Mouse (Mus musculus) c-Kit-negative CD71-positive TER-119-positive erythroid progenitor cells, embryonic 14.5 days (primary cell): Measurements from ENCODE around the gene Meaf6.

Source experiments
- DNase-seq: peaks from one replicate; pipeline ENCODE4 v3.0.0-alpha.2; 2013; ENCODE audit warnings: low read depth, low spot score

The Meaf6 gene

DNA sequence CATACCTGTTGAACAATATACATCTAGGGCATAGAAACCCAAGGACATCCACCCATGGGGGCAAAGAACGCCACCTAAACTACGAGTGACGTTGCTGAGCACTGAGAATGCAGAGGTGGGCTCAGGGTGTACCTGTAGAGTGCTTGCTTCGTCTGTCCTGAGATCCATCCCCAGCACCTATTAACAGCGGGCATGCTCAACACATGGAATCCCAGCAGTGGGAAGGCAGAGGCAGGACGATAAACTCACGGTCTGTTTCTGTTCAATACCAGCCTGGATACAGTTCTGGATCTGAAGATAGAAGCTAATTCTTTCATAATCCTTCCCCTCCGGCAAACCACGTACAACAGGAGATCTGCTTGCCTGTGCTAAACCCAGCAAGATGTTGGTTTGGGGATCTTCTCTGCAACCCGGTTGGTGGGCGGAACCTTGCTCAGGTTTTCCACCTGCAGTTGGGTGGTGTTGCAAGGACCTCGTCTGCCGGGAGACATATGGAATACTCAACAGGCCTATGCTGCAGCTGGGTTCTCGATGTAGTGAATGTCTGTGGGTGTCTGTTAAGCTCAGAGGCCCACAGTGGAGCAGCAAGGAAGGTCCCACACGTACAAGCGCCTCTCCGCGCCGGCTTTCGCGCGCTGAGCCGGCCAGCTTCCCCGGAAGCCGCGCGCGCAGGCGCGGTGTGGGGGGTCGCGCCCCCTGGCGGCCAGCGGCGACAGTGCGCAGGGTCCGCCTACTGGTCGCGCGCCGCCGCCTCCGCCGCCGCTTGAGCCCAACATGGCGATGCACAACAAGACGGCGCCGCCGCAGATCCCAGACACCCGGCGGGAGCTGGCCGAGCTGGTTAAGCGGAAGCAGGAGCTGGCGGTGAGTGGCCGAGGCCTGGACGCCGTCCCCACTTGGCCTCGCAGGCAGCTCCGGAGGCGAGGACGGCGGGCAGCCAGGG lies at the start of gene Meaf6:
TSS of gene Meaf6 (plus strand) at position 732 of the 943 bp plus-strand sequence.
- peak; percentile 81 for DNase-seq

DNA sequence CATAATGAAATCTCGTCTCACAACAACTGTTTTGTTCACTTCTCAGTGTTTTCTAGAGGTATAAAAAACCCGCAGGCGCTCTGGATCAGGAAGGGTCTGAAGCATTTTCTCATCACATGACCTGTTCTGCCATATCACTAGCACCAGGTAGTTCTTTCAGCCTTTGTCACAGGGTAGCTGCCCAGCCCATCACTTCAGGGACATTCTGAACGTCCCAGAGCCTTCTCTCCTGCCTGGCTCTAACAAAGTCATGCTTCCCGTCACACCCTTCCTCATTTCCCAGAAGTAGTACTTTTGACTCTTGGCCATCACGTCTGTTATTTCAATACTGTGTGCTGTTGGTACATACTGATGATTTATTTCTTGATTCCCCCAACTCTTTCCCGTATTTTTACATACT lies 40.5 kb upstream of the Meaf6 start:
- DNase-seq, result no peak

DNA sequence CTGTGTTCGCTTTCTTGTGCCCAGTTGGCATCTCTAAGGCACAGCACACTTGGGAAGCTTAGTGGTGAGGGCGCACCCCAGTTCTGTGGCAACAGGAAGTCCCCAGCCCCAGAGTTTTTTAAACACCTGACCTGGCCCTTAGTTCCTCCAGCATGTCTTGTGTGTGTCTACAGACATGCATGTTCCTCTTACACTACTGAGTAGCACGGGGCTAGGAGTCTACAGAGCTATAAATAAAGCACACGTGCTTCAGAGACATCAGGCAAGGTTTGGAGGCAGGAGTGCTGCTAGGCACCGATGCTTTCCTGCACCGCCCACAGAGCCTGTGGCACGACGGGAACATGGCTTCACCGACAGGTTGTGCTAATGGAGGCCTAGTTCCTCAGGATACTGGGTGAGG lies 29.5 kb upstream of the Meaf6 start:
- DNase-seq, result no peak

DNA sequence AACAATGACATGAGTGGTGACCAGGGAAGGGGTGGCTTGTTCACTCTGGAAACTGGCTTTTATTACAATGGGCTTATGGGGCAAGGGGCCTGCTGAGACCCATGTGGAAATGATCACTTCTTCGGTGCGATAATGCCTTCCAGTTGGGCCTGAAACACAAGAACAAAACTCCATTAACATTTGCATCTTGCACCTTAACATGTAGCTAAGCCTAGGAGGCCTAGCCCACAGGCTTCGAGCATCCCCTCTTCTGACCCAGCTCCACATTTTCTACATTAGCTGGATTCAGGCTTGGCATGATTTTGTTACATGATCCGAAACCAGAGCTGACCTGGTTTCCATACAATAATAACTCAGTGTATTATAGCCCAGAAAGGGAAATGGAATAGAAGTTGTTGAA lies 28.5 kb upstream of the Meaf6 start:
- no peak for DNase-seq

DNA sequence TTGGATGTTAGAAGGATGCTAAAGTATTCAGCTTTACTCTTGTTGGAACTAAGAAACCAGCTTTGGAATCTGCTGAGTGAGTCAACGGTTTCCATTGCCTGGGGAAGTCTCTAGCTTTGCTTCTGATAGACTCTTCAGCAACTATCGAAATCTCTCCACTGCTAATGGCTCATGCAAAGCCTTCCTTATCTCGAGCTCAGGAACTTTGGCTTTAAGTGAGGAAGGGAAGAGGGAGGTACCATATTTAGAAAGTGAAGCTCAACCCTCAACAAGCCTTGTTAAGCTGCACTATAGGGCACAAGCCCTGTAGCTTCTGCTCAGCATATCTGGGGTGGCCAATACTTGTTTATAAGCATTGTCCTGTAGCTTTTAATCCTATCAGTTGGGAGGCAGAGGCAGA lies 27.7 kb upstream of the Meaf6 start:
- no peak for DNase-seq

DNA sequence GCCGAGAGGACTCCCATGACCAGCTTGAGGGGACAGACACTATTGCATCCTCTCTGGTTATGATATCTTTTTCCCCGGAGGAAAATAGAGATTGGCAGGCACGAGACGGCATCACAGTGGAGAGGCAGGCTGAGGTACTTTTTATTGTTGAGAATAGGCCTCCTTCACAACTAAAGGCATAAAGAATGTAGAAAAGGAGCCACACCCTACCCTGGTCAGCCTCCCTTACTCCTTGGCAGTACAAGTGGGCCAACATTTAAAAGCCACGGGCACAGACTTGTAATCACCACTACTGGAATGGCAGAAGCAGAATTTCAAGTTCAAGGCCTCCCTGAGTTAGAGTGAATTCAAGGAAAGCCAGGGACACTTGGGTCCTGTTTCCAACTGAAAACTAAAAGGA lies 26.9 kb upstream of the Meaf6 start:
- no peak for DNase-seq

DNA sequence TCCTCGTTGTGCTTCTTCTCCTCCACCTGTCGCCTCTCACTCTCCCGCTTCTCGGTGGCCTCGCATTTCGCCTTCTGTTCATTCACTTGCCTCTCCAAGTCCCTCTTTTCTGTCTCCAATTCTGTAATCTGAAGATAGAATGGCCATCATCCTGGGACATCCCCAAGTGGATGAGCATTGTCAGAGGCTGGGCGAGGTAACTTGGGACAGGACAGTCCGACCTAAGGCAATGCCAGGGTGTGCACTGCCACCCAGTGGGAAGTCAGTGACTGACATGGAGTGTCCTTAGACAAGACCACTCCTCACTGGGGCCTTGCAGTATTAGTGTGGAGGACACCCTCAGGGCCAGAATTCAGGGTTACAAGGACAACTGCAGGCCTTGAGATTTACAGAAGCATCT lies 25.9 kb upstream of the Meaf6 start:
- no peak for DNase-seq

DNA sequence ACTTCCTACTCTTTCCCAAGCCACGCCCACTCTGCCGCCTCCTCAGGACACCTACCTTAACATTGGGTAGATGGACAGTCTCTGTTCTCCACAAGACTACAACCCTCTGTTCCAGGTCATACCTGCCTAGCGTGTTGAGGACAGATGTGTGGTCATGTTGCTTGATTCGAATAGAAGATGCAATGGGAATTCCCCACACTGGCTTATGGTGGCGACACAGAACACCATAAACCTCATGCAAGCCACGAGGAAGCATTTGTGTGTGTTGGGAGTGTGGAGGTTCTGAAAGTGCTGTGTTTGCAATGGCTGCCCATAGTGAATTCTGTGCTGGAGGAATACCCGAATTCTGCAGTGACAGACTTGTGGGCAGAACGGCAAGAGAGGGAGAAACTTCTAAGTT lies 21.1 kb upstream of the Meaf6 start:
- no peak for DNase-seq

DNA sequence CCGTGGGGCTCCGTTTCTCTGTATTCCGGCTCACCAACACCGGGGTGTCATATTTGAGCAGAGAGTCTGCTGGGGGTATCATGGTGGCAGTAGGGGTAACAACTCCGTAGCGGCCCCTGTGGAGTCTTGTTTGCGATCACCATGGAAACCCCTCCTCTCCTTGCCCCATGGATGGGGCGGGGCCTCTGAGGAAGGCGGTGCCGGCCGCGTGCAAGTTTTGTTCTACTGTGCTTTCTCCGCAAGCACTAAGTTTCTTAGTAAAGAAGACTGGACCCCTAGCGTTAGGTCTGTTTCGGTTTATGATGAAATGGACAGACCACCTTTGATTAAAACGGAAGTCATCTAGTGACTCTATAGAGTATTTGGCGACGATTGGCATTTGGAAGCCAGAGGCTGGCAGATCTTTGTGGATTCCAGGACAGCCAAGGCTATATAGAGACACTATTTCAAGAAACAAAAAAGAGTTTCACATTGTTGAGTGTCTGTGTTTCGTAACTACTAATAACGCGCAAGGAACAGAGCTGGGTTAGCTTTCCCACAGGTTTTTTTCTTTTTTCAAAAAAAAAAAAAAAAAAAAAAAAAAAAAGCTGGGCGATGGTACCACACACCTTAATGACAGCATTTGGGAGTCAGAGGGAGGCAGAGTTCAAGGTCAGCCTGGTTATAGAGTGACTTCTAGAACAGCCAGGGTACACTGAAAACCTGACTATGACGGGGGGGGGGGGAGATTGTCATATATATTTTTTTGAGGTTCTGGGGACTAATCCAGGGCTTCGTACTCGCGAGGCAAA lies 19.2 kb upstream of the Meaf6 start, which contains the start of gene Dnali1:
TSS of gene Dnali1 (minus strand) at position 187 of the 791 bp plus-strand sequence.
- no peak for DNase-seq

DNA sequence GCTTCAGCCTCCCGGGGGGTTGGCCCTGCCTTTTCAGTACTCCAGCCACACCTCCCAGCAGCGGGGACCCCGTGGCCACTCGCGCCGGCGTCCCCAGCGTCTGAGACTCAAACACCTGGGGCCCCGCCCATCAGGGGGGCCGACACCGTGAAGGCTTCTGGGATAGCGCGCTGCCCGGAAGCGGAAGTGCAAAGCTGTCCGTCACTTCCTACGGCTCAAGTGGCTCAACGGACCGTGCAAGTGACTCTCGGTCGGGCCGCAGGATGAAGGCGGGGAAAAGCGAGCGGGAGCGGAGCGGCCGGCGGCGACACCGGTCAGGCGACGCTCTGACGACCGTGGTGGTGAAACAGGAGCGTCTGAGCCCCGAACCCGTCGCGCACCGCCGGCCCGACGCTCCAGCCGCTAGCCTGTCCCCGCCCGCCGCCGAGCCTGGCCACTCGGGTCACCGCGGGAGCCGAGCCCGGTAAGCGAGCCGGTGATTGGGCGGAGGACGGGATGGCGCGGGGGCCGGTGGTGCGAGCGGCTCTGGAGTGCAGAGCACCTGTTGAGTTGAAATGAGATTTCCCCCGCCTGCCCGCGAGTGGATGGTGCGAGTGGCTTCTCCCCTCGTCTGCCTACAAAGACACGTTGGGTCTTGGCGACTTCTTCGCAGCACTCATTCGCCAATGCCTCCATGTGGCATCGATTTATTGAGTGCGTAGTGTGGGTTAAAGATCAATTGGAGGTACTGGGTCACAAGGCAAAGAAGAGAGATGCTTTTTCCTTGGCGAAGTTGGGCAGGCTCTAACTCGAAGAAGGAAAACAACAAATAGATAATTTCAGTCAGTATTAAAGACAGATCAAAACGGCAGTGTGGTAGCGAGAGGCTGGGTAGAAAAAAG lies 18.2 kb upstream of the Meaf6 start, which contains the start of gene Snip1:
TSS of gene Snip1 (plus strand) at position 183 of the 881 bp plus-strand sequence.
- peak; percentile 80 for DNase-seq

DNA sequence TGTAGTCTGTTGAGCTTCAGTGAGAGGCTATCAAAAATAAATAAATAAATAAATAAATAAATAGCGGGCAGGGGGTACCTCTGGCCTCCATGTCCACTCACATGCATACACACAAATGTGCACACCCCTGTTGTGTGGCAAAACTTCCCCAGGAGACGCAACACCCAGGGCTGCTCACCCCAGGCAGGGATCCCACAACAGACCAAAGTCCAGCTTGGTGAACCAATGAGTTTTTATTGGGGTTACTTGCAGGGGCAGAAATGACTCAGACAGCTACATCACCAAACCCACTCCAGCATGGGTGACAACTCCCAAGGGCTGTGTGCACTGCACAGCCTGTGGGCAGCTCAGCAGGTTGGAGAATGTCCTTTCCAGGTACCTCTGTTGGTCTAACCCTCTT lies 7.2 kb upstream of the Meaf6 start:
- DNase-seq, result no peak

DNA sequence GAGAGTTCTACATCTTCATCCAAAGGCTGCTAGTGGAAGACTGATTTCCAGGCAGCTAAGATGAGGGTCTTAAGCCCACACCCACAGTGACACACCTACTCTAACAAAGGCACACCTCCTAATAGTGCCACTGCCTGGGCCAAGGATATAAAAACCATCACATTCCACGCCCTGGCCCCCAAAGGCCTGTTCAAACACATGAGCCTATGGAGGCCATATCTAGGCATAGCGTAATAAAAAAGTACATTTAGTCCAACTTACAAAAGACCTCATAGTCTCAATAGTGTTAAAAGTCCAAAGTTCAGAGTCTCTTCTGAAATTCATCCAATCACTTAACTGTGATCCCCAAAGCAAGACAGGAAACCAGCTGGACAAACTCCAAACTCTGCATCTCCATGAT lies 6.2 kb upstream of the Meaf6 start:
- DNase-seq, result no peak

DNA sequence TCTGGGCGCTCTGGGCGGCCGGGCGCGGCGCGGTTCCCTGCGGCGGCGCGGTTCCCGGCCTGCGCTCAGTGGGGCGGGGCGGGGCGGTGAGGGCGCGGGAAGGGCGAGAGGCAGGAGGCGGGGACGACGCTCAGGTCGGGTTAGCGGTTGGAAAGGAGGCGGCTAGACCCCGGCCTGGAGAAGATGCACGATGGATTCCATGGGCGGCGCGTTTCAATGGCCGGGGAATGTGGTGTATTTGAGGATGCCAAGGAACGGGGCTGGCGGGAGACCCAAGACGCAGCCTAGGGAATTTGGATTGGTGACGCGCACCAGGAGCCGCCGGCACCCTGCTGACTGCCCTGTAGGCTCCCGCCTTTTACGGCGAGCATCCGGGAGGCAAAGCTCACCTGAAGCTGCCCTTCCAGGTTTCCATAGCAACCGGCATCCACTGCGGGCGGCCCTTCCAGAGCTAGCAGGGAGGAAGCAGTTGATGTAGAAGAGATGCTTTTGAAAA lies 460 bp downstream of the Meaf6 start:
- DNase-seq, result peak; percentile 72

DNA sequence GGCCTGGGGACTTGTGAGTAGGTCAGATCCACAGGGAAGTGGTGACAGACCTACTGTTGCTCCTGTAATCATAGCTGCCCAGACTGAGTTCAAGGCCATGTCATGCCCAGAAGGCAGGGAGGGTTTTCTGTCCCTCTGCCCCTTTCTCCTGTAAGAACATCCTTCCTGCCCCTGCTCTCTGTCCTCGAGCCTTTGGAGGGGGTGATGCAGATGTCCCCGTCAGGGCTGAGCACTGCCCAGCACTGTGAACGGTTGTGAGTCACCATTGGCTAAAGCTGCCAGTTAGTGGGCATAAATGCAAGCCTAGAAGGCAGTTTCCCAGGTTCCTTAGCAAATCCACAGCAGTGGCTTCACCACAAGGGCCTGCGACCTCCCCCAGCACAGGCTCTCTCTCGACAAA lies 8.1 kb downstream of the Meaf6 start:
- no peak for DNase-seq

DNA sequence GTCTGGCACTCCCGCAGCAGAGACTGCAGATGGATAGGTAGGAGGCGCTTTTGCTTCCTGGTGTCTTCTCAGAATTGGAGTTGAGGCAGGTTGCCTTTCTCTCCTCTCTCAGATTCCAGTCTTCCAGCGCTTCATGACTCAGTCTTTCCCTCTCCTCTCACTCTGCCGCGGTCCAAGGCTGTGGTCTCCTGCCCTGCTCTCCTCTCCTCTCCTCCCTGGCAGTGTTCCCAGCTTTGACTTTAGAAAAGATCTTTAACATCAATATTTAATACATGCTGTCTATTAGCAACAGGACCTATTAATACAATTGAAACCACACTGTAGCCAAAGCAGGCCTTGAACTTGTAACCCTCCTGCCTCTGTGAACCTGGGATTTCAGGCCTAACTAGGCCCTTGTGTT lies 11.1 kb downstream of the Meaf6 start:
- no peak for DNase-seq

DNA sequence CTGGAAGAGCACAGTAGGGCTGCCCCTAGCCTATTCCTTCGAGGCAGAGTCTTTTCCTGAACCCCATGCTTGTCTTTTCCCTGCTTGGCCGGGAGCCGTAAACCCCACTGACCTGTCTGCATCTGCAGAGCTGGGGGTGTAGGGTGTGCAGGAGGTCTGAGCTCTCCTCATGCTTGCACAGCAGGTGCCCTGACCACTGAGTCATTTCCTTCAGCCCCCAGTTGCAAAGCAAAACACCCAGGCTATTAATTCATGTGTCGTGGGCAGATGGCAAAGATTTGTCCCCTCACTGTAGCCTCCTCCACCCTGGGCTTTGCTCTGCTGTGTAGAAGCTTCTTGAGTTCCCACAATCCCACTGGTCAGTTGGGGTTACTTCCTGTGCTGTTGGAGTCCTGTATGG lies 12.5 kb downstream of the Meaf6 start:
- no peak for DNase-seq

DNA sequence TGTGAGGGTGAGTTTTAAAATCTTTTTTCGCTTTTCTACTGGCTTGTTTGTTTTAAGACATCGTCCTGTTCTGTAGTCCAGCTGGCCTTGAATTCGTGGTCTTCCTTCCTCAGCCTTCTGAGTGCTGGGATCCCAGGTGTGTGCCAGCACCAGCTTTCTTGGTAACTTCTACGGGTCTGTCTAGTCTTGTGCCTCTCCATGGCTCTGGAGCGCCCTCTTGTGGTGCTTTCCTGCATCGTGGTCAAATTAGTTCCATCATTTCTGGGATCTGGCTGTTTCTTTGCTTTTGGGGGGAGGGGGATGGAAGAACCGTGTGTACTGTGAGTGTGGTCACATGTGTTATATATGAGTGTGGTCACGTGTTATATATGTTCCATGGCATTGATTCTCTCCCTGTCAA lies 14.5 kb downstream of the Meaf6 start:
- DNase-seq, result peak; percentile 68

DNA sequence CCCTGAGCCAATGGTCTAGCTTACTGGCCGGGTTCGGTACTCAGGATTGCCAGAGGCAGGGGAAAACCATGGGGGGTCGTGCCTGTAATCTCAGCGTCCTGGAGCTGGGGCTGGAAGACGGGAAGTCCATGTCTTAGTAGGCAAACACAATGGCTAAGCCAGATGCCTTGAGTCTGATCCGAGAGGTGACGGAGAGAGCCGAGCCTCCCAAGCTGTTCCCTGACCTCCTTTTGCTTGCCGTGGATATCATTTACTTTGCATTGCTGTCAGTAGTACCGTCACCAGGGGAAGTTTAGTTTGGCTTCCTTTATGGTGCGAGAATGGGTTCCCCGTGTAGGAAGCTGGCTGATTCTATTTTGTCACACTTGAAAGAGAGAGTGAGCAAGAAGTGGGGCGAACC lies 16.4 kb downstream of the Meaf6 start:
- DNase-seq, result no peak

DNA sequence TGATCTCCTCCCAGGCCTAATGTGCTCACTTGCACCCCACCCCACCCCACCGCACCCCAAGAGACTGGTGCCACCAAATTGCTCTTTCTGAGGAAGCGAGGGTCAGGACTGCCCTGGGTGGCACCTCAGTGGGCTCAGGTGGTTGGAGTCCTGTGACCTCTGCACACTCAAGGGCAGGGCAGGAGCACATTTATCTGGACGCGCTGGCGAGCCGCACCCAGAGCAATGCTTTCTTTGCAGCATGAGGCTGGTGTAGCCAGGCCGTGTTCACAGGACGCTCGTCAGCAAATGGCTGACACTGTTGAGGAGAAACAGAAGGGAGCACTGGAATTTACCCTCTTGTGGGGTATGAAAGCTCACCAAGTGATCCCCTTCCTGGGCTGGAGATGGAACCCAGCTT lies 20.4 kb downstream of the Meaf6 start:
- no peak for DNase-seq

DNA sequence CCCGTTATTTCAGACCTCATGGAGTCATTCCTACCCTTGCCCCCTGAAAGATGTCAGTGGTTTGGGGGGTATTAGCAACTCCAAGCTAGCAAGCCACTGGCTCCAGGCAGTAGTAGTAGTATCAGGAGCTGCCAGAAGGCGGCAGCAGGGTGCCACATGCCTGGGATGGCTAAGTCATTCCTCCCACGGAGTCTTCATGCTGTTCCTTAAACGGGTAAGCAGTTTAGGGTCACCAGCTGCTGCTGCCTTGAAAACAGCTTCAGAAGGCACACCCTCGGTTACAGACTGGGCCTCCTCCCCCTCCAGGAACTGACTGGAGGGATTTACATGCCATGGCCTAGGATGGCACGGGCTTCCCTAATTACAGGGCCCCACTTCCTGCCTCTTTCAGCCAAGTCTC lies 29.7 kb downstream of the Meaf6 start:
- no peak for DNase-seq

DNA sequence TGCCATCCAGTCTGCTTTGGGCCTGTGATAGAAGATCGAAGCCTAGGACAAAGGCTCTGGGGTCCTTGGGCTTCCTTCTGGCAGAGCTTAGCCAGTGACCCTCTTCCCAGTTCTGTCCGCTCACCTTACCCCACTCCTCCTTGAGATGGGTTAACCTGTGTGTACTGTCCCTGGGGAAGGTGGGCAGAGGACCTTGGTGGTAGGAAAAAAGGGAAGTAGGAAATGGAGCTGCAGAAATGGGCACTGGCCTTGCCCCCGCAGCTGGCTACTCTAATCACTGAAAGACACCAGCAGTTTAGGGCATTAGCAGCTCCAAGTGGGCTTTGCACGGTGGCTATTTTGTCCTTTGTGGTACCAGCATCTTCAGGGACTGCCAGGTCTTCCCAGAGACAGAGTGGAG lies 30.1 kb downstream of the Meaf6 start:
- no peak for DNase-seq

DNA sequence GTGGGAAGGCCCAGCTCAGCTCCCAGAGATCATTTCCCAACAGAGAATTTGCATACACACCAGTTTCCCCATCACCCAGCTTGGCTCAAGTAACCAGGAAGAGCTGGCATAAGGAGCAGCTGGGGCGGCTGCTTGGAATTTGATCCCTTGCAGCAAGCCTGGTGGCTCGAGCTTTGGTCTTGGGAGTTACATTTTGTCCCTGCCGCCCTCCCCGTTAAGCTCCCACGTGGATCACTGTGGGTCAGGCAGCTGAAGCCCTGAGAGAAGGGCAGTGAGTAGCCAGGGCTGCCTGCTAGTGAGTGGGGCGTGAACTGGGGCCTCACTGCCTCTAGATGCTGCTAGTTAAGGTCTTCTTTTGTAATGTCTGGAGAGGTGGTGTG lies 30.8 kb downstream of the Meaf6 start:
- DNase-seq, result no peak
